Mouse (Mus musculus): ENCODE results near the gene Olfr917. TPM values are rescaled to one million over a fixed set of nuclear protein-coding genes. Genes with fewer than 3 reads are reported as not detected.

Gene Olfr917
- total RNA-seq (2021), result not detected

DNA sequence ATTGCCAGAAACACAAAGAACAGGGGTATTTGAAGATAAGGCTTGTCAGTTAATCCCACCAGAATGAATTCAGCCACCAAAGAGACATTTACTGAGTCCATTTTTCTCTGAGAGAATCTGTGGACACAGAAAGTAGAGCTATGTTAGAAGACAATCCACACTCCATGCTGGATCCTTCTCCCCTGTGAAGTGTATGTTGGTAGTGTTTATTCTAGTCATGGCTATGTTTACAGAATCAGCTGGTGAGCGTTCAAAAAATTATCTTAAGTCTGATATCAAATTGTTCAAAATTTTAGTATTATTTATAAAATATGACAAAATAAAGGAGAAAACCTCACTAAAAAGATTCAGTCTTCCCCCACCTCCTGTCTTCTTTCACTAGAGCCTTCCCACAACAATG lies at the start of gene Olfr917:
TSS of gene Olfr917 (minus strand) at position 101 of the 400 bp plus-strand sequence.
- no peak for DNase-seq
- intact Hi-C loops (cut with DNase I), result no loop called here

DNA sequence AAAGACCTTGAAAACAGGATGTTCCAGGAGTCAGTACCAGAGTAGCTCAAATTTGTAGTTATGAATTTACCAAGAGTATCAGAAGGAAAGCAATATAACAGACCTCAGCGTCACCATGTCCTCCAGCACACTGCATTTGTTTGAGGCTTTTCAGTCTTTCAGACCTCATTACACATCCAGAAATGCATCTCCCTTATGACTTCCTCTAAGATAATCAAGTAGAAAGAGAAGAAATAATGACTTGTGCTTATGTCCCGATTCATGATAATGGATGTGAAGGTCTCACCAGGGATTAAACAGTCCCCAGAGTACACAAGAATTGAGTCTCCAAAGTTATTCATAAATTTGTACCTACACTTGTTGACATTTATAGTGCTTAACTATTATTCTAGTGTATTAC lies 8.9 kb upstream of the Olfr917 start, which contains the start of gene Olfr918:
TSS of gene Olfr918 (minus strand) at position 101 of the 400 bp plus-strand sequence.
- intact Hi-C loops (cut with DNase I), result no loop called here
- no peak for DNase-seq

DNA sequence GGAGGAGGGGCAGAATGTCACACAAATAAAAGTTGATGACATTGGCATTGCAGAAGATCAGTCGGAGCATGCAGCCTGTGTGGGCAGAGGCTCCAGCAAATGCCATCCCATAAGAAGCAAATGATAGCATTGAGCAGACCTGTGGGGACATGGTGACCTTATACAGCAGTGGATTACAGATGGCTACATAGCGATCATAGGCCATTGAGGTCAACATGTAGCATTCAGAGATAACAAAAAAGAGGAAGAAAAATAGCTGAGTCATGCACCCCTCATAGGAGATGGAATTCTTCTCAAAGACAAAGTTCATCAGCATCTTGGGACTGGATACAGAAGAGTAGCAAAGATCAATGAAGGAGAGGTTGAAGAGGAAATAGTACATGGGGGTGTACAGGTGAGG lies 7.2 kb upstream of the Olfr917 start:
- no peak for DNase-seq
- intact Hi-C loops (cut with DNase I), result no loop called here

DNA sequence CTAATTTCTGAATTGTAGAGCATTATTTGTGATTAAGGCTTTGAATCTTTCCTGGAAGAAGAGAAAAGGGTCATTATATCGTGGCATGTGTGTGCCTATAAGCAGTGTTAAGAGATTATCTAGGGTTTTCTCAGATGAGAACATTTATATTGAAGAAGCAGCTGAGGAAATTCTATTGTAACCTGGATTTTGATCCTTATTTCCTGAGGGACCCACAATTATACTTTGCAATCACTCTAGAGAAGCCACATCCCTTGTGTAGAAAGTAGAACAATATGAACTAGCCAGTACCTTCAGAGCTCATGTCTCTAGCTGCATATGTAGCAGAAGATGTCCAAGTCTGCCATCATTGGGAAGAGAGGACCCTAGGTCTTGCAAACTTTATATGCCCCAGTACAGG lies 5.9 kb downstream of the Olfr917 start, which contains the start of gene Olfr916:
TSS of gene Olfr916 (minus strand) at position 101 of the 400 bp plus-strand sequence.
- no peak for DNase-seq
- intact Hi-C loops (cut with DNase I), result no loop called here

DNA sequence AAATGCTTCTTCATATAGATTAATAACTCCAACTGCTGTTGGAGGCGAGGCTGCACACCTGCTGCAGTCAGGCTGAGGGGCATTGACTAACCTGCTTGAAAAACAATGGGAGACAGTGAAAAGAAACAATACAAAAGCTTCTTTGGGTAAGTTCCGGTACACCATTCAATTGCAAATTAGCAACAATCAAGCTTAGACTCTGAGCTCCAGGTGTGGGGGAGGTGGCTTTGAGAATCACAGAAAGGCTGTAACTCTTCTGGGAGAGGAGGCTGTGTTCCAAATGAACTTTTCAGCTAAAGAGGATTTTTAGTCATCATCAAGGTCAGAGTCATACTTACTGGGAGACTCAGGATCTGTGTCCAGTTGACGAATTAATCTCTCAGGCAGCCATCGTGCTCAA lies 33.2 kb downstream of the Olfr917 start:
- no peak for DNase-seq
- intact Hi-C loops (cut with DNase I), result no loop called here

Other genes starting within 250 kb of the Olfr917 start
- not detected for gene Olfr901, start 236.4 kb downstream of the Olfr917 start, total RNA-seq (2021)
- gene Olfr902, start 218.2 kb downstream of the Olfr917 start, total RNA-seq (2021), result not detected
- not detected for gene Olfr904, start 202.7 kb downstream of the Olfr917 start, total RNA-seq (2021)
- gene Olfr905, start 194.7 kb downstream of the Olfr917 start, total RNA-seq (2021), result not detected
- not detected for gene Olfr906, start 178.8 kb downstream of the Olfr917 start, total RNA-seq (2021)
- not detected for gene Olfr907, start 170.0 kb downstream of the Olfr917 start, total RNA-seq (2021)
- gene Olfr911-ps1, start 144.3 kb downstream of the Olfr917 start, total RNA-seq (2021), result not detected
- gene Olfr910, start 128.0 kb downstream of the Olfr917 start, total RNA-seq (2021), result not detected
- gene Olfr912, start 85.7 kb downstream of the Olfr917 start, total RNA-seq (2021), result not detected
- not detected for gene Olfr913, start 73.1 kb downstream of the Olfr917 start, total RNA-seq (2021)
- not detected for gene Olfr914, start 60.7 kb downstream of the Olfr917 start, total RNA-seq (2021)
- gene Olfr916, start 6.0 kb downstream of the Olfr917 start, total RNA-seq (2021), result not detected
- gene Olfr918, start 8.8 kb upstream of the Olfr917 start, total RNA-seq (2021), result not detected
- gene Olfr919, start 37.8 kb upstream of the Olfr917 start, total RNA-seq (2021), result not detected
- gene Vwa5a, start 52.4 kb upstream of the Olfr917 start, total RNA-seq (2021), result 10 to 100 TPM; 28.7 to 36.1 TPM
- under 1 TPM; 0.06 to 0.08 TPM for gene Olfr920, start 86.5 kb upstream of the Olfr917 start, total RNA-seq (2021)
- gene Olfr921, start 107.2 kb upstream of the Olfr917 start, total RNA-seq (2021), result not detected
- gene Olfr922, start 148.8 kb upstream of the Olfr917 start, total RNA-seq (2021), result not detected
- gene Olfr923, start 160.7 kb upstream of the Olfr917 start, total RNA-seq (2021), result not detected
- not detected for gene Olfr924, start 178.6 kb upstream of the Olfr917 start, total RNA-seq (2021)
- not detected for gene Olfr26, start 189.2 kb upstream of the Olfr917 start, total RNA-seq (2021)
- not detected for gene Olfr926, start 211.3 kb upstream of the Olfr917 start, total RNA-seq (2021)

Data from heart, postnatal 36 days (tissue).